Mouse (Mus musculus) urinary bladder, adult 2 months (tissue): ENCODE data around the gene Sdk1. TPM values are rescaled to one million over a fixed set of nuclear protein-coding genes. Genes with fewer than 3 reads are reported as not detected.

Source experiments
- DNase-seq: peaks from one replicate; pipeline ENCODE4 v3.0.0; 2022; ENCODE audit warnings: low spot score
- polyA plus RNA-seq: library from polyadenylated mRNA; depleted of rRNA; stranded (reverse); fragments of >200 nt; gene quantifications from 2 replicates; pipeline ENCODE4 v1.2.3, GENCODE M21; 2012

Gene Sdk1
- polyA plus RNA-seq, 1 experiment, result 3.8 TPM

DNA sequence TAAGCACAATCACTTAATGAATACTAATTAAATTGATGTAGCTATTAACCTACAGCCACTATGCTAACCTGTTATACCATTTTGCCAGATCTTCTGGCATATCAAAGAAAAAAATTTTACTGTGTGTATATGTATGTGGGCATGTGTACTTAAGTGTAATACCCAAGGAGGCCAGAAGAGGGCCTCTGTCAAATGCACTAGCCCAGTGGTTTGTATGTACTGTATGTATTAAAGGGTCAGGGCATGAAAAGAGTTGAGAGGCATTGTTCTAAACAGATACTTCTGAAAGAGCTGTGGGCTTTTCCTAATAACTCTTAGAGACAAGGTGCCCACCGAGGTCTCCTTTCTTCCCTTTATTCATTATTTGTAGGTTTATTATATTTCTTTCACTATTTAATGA lies 759.0 kb downstream of the Sdk1 start:
- DNase-seq, result no peak

DNA sequence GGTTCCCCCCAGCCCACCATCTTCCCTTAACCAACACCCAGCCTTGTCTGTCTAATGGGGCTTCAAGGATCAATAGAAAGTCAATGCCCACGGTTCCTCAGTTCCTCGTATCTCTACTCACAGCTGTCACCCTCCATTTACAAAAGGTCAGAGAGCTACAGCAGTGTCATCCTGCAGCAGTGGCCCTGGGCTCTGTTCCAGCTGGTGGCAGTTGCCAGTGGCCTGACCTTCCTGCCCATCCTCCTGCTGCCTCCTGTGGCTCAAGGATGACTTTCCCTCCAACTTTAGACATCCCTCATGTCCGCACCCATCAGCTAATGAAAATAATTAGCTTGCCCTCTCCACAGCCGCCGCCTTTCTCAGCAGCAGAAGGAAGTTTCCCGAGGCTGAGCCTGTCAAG lies 759.8 kb downstream of the Sdk1 start:
- DNase-seq, result no peak

DNA sequence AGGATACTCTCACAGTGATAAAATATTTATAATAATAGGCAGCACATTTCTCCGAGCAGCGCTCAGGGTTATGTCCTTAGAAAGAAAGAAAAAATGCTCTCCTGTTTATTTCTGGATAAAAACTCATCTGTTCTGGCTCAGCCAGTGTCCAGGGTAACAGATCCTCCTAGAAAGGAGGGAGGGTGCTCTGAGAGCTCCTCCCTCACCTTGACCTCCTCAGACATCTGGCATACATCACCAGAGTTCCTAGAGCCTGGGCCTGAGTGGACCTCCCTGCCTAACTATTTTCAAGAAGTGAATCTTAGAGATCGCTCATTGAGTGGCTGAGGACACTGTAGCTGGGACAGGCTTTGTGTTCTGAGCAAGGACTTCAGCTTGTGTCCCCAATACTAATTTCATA lies 760.7 kb downstream of the Sdk1 start:
- no peak for DNase-seq

DNA sequence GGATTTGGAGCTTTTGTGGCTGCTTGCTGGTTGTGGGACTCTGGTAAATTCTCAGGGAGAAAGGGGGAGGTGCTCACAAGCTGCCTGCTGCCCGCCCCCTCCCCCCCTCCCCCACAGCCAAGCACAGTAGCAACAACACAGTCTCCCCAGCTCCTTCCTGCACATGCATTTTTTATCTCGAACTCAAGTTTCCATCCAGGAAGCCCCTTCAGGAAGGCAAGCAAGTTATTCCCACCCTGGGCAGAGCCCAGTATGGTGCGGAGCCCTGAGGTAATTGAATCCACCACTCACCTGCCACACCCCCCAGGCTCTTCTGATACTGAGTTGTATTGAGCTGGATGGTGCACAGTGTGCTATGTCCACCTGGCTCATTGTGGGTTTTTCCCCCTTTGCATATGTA lies 768.9 kb downstream of the Sdk1 start:
- DNase-seq, result no peak

DNA sequence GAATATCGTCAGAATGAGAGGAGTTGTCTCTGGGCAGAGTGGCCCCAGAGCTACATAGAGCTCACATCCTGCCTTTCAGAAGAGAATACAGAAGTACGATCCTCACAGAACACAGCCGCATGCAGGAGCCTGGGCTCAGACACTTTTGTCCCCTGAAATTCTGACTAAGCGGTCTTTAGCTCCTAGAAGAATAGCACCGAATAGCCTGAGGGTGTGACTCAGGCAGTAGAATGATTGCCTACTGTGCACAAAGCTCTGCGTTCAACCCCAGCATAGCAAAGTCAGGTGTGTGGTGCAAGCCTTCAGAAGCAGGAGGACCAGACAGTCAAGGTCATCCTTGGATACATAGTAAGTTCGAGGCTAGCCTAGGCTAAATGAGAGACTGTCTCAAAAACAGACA lies 775.7 kb downstream of the Sdk1 start:
- no peak for DNase-seq

DNA sequence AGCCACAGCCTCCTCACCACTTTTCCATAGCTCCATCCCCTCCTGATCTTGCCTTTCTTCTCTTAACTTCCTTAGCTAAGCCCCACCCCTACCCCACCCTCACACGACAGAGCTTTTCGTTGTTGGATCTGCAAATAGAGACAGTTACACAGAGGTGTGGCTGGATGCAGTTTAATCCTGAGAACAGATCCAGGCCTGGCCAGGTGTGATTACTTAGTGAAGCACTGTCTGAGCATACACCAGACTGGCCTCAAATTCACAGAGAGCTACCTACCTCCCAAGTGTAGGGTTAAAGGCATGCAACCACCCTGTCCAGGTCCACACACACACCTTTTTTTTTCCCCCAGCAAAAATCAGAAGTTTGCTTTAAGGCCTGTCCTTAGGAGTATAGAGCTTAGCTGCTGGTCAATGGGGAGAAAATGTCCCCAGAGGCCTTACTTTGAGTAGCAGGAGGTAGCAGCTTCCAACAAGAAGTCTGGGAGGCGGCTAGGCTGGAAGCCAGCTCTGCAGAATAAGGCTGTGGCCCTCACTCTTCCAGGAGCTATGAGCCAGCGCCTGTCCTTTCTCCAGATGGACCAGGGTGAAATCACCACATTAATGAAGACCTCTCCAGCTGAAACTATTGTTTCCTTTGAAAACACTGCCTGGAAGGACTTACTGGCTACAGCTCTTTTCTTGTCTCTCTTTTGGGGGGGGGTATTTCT lies 781.7 kb downstream of the Sdk1 start:
- DNase-seq, result no peak

DNA sequence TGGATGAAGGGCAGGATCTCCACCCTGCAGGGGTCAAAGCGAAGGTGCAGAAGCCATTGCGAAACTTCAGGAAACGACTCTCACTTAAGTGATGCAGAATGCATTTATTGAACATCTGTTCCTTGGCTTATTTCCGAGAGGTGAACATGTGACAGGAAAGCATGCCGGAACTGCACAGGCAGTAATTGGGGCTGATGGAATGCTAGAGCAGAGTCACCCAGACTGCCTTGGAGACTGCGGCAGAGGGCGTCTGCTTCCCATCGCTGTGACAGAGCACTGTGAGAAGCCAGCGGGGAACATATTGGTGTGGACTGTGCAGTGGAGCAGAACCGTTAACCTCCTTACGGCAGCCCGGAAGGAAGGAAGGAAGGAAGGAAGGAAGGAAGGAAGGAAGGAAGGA lies 783.2 kb downstream of the Sdk1 start:
- DNase-seq, result no peak

DNA sequence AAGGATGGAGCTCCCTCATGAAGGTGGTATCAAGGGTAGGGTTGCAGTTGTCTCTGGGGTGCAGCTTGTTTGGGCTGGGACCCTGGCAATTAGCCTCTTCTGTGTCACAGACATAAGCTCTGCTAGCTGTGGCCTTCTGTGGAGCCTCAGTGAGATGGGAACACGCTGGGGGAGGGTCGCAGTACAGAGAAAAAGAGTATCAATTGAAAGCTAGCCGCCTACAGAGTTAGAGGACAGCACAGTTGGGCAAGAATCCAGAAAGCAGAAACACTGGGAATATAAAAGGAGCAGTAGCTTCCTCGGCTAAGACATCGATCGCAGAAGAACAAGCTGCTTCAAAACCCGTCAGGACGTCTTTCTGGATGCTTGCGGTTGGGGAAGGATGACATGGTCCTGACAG lies 795.2 kb downstream of the Sdk1 start:
- no peak for DNase-seq

DNA sequence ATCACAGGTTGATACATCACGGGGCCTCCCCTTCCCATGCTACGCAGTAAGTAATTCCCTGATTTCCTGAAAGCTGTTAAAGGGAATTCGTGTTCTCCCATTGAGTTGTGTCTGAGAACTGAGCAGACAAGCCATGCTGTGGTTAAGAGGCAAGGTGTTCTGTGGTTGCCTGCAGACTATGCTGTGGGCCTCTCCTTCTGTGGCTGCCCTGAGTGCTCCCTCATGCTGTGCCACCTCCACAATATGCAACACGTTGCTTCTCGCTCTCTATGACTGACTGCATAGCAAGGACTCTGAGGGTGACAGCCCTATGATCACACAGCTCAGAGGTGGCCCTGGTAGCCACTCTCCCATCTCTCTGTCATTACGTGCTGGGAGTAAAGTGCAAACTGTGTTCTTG lies 797.9 kb downstream of the Sdk1 start:
- no peak for DNase-seq

DNA sequence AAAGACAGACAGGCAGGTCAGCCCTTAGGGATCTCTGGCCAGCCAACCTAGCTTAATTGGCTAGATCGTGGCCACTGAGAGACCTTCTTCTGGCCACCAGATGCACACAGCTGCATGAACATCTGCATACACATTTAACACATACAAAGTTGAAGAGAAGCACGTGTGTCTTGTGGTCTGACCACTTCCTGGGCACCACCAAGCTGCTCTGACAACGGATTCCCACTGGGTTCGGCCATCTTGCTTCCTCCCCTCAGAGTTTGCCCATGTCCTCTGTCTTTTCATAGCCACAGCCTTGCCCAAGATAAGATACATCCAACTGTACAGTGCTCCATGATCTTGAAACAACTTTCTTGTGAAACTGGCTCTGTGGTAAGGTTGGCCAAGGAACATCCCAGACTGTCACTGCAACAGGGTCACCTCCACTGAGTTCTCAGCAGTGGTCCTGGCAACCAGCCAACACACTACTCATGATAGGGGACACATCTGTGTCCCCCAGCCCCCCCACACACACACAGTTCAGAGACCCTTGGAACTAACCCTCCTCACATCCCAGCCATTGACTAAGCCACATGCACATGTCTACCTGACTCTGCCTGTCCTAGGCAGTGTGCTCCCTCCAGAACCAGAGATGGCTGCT lies 798.7 kb downstream of the Sdk1 start:
- DNase-seq, result no peak

DNA sequence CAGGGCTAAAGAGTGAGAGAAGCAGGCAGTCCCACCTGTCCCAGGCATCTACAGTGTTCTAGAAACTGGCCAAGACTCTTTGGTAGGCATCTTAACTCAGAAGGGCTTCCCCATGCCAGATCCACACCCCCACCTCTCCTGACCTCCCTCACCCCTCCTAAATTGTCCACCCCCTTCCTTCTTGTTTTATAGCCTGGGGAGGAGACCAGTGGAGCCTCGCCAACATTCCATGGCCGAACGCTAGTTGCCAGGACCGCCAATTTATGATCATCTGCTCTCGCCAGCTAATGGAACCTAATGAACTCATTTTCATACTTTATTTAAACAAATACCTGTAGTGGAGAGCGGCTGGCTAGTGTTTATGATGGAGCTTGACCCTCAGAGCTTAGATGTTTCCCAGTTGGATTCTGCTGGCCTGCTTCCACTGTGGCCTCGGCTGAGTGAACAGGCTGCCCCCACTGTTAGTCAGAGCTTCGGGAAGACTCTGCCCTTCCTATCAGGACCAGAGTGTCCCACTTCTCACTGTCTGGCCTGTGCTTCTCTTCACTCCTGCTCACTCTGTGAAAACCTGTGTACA lies 800.0 kb downstream of the Sdk1 start:
- no peak for DNase-seq

DNA sequence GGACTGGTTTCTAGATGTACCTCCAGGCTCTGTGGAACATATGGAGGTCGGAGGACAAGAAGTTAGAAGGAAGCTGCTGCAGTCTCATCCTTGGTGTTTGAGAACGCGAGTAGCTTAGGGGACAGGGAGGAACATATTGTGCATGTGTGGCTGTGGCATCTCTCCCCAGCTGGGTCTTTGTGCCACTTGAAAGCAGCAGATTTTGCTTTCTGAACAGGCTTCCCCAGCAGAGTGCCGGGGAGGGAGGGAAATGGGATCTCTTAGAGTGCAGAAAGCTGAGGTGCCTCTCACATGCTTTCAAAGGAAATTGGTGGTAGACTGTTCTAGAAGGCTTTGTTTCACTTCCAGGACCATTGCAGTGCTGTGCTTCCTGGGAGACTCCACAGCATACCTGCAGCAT lies 820.5 kb downstream of the Sdk1 start:
- DNase-seq, result no peak

DNA sequence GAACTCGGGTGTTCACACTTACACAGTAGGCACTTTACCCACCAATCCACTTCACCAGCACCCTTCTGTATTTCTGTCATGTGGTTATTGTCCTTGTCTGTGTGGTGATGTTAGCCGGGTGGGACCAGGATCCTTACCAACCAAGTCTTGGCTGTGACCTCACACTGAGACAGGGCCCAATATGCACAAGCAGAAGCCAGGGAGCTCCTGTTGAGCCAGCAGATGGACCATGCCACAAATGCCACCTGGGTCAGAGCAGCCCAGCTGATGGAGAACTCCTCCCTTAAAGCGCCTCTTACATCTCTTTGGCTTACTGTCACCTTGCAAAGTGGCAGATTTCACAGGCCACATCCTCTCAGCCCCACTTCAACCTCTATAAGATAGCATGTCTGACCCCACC lies 830.0 kb downstream of the Sdk1 start:
- no peak for DNase-seq

DNA sequence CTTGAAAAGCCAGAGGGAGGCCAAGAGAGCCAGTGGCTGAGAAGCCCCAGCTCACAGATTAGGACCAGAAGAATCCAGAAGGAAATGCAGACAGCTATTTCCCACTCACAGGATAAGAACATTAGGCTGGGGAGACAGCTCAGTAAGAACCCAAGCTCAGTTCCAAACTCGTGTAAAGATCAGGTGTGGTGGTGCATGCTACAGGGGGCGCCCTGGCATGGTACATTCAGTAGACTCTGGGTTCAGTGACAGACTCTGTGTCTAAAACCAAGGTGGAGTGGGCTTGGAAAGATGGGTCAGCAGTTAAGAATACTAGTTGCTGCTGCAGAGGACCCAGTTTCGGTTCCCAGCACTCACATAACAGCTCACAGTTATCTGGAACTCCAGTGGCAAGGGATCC lies 832.6 kb downstream of the Sdk1 start:
- no peak for DNase-seq

DNA sequence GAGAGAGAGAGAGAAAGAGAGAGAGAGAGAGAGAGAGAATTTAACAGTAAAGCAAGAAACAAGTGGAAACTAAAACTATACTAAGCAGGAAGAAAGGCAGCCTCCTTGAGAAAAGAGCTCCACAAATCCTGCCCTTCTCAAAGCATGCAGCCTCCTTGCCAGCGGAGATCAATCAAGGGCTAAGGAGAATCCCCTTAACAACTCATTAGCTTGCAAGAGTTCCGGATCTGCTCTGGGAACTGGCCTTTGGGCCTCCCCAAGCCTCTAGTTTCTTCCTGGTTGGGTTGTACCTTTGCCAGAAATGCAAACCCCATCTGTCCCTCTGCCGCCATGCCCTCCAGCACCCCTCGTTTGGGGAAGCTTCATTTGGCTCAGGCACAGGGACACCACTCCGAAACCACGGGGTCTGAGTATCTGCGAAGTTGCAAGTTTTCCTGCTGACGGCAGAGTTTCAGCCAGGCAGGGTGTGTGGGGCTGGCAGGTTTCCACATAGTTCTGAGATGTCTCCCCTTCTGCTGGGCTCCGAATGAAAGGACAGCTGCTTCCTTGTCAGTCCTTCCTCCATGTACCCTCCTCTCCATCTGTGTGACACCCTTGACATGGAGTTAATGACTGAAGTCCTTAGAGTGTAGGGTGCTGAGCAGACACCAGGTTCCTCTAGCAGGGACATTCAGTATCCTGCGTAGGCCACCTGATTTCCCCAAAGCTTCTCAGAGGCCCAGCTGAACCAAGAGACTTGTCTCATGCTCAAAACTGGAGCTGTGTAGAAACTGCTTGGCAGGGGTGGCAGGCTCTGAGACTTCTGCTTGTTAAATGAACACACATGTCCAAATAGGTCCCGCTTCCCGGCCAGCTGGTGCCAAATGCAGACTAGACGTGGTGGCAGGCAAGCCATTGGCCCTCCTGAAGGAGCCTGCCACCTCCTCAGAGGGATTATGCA lies 833.5 kb downstream of the Sdk1 start:
- no peak for DNase-seq

DNA sequence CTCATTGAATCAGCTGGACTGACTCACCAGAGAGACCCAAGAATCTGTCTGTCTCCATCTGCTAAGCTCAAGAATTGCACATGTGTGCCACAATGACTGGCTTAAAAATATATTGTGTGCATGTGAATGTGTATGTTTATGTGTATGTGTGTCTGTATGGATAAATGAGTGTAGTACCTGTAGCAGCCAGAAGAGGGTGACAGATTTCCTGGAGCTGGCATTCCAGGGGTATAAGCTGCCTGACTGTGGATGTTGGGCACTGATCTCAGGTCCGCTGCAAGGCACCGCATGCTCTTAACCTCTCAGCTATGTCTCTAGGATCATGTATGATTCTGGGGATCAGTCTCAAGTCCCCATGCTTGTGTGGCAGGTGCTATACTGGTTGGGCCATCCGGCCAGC lies 839.4 kb downstream of the Sdk1 start:
- DNase-seq, result no peak

DNA sequence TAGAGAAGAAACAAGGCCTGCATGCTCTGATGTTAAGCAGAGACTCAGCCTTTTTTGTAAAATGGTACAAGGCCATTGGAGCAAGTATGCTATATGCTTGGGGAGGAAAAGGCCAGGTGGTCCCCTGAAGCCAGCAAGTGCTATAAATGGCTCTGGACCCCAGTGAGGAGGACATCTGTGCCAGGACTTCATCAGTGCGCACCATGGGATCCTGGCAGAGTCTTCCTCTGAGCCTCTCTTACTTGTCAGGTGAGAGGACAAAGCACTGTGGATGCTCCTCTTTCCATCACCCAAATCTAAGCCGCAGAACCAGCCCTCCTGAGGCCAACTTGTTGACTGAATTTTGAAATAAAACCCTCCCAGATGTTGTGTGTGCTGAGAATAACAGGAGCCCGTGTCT lies 839.8 kb downstream of the Sdk1 start:
- no peak for DNase-seq

DNA sequence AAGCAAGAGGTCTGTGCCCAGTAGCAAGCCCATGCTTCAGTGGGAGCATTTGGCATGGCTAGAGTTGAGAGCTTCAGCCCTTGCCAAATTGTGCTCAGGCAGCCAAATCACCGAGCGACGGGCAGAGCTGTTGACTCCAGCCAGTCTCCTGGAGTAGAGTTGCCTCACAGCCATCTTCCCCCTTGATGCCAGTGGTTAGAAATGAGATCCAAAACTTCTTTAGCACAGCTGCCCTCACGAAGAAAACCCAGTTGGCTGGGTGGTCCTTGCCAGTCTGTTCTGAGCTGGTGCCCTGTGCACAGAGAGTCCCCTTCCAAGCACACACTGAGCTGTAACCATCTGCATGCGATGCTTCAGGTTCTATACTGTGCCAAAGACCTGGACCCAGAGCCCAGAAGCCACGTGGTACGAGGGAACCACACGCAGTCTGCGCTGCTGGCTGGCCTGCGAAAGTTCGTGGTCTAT lies 855.1 kb downstream of the Sdk1 start:
- DNase-seq, result no peak

DNA sequence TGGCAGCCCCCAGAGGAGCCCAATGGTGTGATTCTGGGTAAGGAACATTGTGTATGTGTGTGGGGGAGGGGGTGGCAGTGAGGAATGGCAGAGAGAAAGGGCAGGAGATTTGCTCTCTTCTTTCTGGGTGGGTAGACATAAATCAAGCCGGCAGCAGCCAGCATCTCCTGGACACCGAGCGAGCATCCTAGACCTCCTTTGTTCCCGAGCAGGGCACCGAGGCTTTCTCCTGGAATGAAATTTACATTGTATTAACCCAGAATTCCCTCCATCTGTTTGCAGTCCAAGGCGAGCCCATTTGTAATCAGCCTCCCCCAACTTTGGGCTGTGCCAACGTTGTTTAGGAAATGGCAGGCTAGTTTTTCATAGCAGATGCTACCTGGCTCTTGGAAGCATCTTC lies 858.9 kb downstream of the Sdk1 start:
- no peak for DNase-seq

DNA sequence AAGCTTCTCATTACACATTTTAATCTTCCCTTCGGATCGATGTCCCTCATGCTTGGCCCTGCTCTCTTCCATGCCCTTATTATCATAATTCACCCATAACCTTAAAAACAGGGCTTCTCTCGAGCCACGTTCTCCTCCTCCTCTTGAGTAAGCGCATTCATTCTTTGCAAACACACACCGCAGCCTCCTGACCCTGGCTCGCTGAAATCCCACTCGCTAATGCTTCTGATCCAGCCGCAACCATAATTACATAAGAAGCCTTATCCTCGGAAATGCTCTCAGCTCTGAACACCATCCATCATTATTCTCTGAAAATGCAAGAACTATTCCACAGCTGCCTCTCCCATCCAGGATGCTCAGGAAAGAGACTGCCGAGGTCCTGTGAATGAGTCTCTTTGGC lies 866.1 kb downstream of the Sdk1 start:
- no peak for DNase-seq

DNA sequence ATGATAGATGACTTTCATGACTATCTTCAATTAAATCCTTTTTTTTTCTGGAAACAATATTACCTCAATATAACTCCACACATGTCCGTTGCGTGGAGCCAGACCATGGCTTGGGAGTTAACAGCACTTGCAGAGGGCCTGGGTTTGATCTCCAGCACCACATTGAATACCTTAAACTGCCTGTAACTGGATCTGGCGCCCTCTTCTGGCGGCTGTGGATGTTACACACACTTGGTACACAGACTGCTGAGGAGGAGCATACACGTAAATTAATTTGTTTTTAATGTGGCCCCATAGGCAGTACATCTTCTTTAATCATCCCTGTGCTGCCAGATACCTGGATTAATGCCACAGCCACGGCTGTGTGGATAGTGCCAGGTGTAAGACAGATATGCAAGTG lies 870.7 kb downstream of the Sdk1 start:
- DNase-seq, result no peak
